Mouse (Mus musculus) forebrain, embryonic 16.5 days (tissue): Measurements from ENCODE around the gene Prkca. TPM values are rescaled to one million over a fixed set of nuclear protein-coding genes. Genes with fewer than 3 reads are reported as not detected.

Experiments used
- ATAC-seq: fragments of 200-750 bp; cut with Nextera tagmentation; 2 replicates; pipeline ENCODE4 v1.8.0; 2017; ENCODE audit warnings: mild to moderate bottlenecking, moderate library complexity
- H3K27ac ChIP-seq: fragments of 300-500 bp; sonication (generic); 2 replicates; pipeline ENCODE4 v1.5.1; 2014; ENCODE audit warnings: low read length, control low read depth
- H3K27me3 ChIP-seq: fragments of 300-500 bp; sonication (generic); replicated peaks from 2 replicates; pipeline ENCODE4 v1.6.1; 2014; ENCODE audit warnings: low read length; ENCODE audit not compliant: control insufficient read depth, insufficient read depth
- H3K36me3 ChIP-seq: fragments of 300-500 bp; sonication (generic); 2 replicates; pipeline ENCODE4 v1.6.1; 2014; ENCODE audit not compliant: control insufficient read depth, insufficient read depth
- H3K4me1 ChIP-seq: fragments of 300-500 bp; sonication (generic); replicated peaks from 2 replicates; pipeline ENCODE4 v1.6.1; 2014; ENCODE audit warnings: low read length; ENCODE audit not compliant: control insufficient read depth, insufficient read depth
- H3K4me2 ChIP-seq: fragments of 300-500 bp; sonication (generic); 2 replicates; pipeline ENCODE4 v1.6.1; 2014; ENCODE audit warnings: mild to moderate bottlenecking, low read length, control low read depth
- H3K4me3 ChIP-seq: fragments of 300-500 bp; sonication (generic); replicated peaks from 2 replicates; pipeline ENCODE4 v1.5.1; 2014; ENCODE audit warnings: mild to moderate bottlenecking, low read length, control low read depth
- H3K9ac ChIP-seq: fragments of 300-500 bp; sonication (generic); replicated peaks from 2 replicates; pipeline ENCODE4 v1.6.1; 2014; ENCODE audit warnings: low read depth, low read length, control low read depth
- H3K9me3 ChIP-seq: fragments of 300-500 bp; sonication (generic); 2 replicates; pipeline ENCODE4 v1.6.1; 2016; ENCODE audit warnings: low read length; ENCODE audit not compliant: control insufficient read depth
- WGBS: fragments of 180-500 bp; shearing (Covaris S2); extraction: QIAGEN DNeasy Blood & Tissue Kit; methylation state at CpG from one replicate; pipeline ENCODE4 v1.1.7; 2014; 5-methylcytosine and 5-hydroxymethylcytosine counted together
- microRNA-seq: library from miRNA; unstranded; fragments of <30 nt; microRNA quantifications from one replicate; pipeline ENCODE4, GENCODE M21; 2017
- polyA plus RNA-seq: library from polyadenylated mRNA; unstranded; fragments of >200 nt; fragmentation: Nextera tagmentation; extraction: Ambion mirVana; gene quantifications from 2 replicates; pipeline ENCODE4 v1.2.1, GENCODE M21; 2015

Prkca gene
- polyA plus RNA-seq, 1 experiment from 2014 or later, result 7.5 TPM

DNA sequence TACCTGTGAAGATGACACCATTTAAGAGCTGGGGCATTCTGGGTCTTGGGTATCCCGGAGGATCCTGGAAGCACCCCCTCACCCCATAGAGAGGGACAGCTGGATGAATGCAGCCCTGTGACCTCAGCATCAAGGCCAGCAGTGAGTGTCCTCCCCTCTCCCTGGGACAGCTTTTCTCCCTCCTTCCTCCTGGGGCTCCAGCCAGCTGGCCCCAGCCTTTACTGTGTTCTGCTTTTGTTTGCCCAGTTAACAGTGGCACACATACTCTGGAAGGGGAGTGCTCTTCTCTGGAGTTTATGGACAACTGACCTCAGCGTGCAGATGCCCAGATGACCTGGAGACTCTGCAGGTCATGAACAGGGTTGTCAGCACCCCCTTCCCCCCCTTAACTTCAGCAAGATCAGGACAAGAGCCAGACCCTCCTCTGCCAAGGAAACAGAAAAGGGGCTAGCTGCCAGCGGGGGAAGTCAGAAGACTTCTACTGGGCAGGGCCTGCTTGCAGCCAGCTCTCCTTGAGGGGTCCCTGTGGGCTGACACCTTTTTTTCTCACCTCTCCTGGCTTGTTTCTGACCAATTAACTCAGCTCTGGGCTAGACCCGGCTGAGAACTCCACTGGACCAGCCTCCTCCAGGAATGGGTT, 439.6 kb downstream of the Prkca start:
- Histone ChIP-seq H3K27me3 (no peaks in the 10 kb centered on the region), H3K9ac (no peak overlapping the region), H3K4me1 (peaks cover 7% of the 10 kb centered on the region), H3K27ac (0 out of 2 replicates have a peak overlapping the region, but pooled peaks have one; percentile 10), H3K9me3 (no peaks in the 10 kb centered on the region), H3K4me2 (no peak overlapping the region), H3K4me3 (no peak overlapping the region), H3K36me3 (no peaks in the 10 kb centered on the region)
- WGBS, result 48% methylated on average over 4 of the region's 4 CpGs
- ATAC-seq, result peak; percentile 40; the same call in 1 of the 2 replicates

DNA sequence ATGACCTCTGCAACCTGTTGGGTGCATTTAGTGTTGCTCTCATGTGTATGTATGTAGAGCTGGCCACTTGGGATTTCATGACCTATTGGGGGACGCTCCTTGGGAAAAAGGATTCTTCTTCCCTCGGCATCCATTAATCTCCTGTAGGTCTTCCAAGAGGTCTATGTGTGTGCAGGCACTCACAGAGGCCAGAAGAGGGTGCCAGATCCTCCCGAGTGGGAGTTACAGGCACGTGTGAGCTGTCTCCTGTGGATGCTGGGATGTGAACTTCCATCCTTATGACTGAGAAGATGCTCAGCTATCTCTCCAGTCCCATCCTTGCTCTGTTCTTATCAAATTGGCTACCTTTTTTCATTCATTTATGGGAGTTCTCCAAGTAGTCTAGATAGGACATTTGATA, 443.3 kb downstream of the Prkca start:
- peaks cover 10% of the 10 kb centered on the region for H3K4me1 ChIP-seq
- no peak overlapping the region for H3K27ac ChIP-seq
- 39% methylated on average over 4 of the region's 4 CpGs for WGBS
- H3K4me3 ChIP-seq, result no peak overlapping the region
- no peaks in the 10 kb centered on the region for H3K9me3 ChIP-seq
- H3K36me3 ChIP-seq, result no peaks in the 10 kb centered on the region
- no peaks in the 10 kb centered on the region for H3K27me3 ChIP-seq
- no peak for ATAC-seq
- no peak overlapping the region for H3K4me2 ChIP-seq
- no peak overlapping the region for H3K9ac ChIP-seq

DNA sequence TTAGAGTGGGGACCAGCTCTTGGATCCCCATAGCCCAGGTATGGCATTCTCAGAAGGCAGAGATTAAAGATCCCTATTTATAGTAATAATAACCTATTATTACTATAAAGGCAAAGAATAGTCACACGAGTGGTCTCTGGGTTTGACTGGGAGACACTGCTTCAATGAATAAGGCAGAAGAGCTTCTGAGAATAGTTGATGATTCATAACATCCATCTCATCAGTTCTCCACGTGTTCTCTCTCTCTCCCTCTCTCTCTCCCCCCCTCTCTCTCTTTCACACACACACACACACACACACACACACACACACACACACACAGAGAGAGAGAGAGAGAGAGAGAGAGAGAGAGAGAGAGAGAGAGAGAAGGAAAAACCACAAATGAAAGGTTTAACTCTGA, 445.0 kb downstream of the Prkca start:
- H3K36me3 ChIP-seq, result no peaks in the 10 kb centered on the region
- WGBS, result 54% methylated on average over 2 of the region's 2 CpGs
- no peak for ATAC-seq
- H3K4me3 ChIP-seq, result no peak overlapping the region
- peaks cover 3% of the 10 kb centered on the region for H3K4me1 ChIP-seq
- no peak overlapping the region for H3K27ac ChIP-seq
- H3K4me2 ChIP-seq, result no peak overlapping the region
- H3K9me3 ChIP-seq, result no peaks in the 10 kb centered on the region
- H3K9ac ChIP-seq, result no peak overlapping the region
- H3K27me3 ChIP-seq, result no peaks in the 10 kb centered on the region

DNA sequence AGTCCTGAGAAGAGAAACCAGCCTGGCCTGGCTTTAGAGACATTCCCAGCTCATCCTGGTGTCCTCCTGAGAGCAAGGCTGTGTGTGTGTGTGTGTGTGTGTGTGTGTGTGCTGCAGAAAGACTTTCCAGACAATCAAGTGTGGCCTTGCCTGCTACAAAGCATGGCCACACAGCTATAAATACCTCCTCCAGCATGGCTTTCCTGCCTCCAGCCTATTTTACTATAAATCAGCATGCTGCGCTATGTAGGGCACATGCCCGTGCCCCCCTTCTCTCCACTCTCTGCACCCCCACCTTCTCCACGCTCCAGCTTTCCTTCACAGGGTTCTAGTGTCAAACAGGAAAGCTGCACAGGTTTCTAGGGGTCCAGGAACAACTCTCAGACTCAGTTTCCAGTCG, 448.1 kb downstream of the Prkca start:
- Histone ChIP-seq H3K4me3 (no peak overlapping the region), H3K36me3 (no peaks in the 10 kb centered on the region), H3K9me3 (no peaks in the 10 kb centered on the region), H3K9ac (no peak overlapping the region), H3K27me3 (no peaks in the 10 kb centered on the region), H3K4me2 (no peak overlapping the region), H3K27ac (no peak overlapping the region), H3K4me1 (peaks cover 6% of the 10 kb centered on the region)
- 70% methylated on average over 4 of the region's 4 CpGs for WGBS
- ATAC-seq, result no peak

DNA sequence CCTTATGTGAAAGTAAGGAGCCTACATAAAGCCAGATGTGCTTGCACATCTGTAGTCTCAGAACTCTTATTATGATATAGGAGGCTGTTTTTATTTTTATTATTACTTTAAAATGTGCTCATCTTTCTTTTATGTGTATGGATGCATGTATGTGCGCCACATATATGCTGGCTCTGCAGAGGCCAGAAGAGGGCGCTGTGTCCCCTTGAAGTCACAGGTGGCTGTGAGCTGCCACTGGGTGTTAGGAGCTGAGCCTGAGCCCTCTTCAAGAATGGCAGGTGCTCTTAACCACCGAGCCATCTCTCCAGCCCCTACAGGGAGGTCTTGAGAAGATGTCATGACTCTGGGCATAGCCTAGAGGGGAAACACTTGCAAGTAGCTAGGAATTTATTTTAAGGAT, 452.4 kb downstream of the Prkca start:
- H3K27me3 ChIP-seq, result no peaks in the 10 kb centered on the region
- peak overlapping the region; percentile 23; the same call in 1 of the 2 replicates for H3K27ac ChIP-seq
- WGBS, result 74% methylated on average over 3 of the region's 3 CpGs
- no peaks in the 10 kb centered on the region for H3K9me3 ChIP-seq
- H3K4me2 ChIP-seq, result no peak overlapping the region
- H3K4me1 ChIP-seq, result peaks cover 6% of the 10 kb centered on the region
- H3K9ac ChIP-seq, result no peak overlapping the region
- no peak for ATAC-seq
- no peaks in the 10 kb centered on the region for H3K36me3 ChIP-seq
- no peak overlapping the region for H3K4me3 ChIP-seq

DNA sequence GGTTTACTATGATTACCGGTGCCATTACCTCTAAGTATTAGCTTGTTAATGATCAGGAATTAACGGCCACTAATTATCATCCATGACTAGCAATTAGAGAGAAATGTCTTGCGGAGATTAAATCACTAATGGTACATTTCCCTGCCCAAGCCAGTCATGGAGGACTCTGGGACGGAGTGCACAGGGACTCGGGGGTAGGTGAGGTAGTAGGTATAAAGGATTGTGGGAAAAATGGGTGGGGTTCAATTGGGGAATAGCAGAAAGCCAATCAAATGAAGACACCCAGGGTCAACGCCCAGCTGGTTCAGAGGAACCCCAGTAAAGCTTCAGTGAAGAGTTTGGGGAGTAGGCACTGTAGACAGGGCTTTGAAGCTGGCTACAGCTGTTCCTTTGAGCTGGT, 456.4 kb downstream of the Prkca start:
- H3K36me3 ChIP-seq, result no peaks in the 10 kb centered on the region
- H3K9me3 ChIP-seq, result no peaks in the 10 kb centered on the region
- no peak overlapping the region for H3K4me3 ChIP-seq
- H3K9ac ChIP-seq, result no peak overlapping the region
- H3K4me2 ChIP-seq, result no peak overlapping the region
- H3K27ac ChIP-seq, result no peak overlapping the region
- H3K27me3 ChIP-seq, result no peaks in the 10 kb centered on the region
- no peak for ATAC-seq
- 50% methylated on average over 6 of the region's 6 CpGs for WGBS
- no peaks in the 10 kb centered on the region; the same call in 1 of the 2 replicates for H3K4me1 ChIP-seq

Small RNA genes lying within 50 kb of the gene (microRNA-seq; reads per million reads assigned to microRNA genes)
- not detected for gene Mir7223

Other genes starting within 250 kb of the Prkca start
- gene Apoh, start 574 bp downstream of the Prkca start, polyA plus RNA-seq, result 0.24 TPM in 1 of 2 replicates, not detected in the other
- gene Cep112, start 81.3 kb upstream of the Prkca start, polyA plus RNA-seq, result 11.0 and 14.2 TPM in 2 replicates